Mouse (Mus musculus): Measurements from ENCODE around the gene Tmem144.

The Tmem144 gene

DNA sequence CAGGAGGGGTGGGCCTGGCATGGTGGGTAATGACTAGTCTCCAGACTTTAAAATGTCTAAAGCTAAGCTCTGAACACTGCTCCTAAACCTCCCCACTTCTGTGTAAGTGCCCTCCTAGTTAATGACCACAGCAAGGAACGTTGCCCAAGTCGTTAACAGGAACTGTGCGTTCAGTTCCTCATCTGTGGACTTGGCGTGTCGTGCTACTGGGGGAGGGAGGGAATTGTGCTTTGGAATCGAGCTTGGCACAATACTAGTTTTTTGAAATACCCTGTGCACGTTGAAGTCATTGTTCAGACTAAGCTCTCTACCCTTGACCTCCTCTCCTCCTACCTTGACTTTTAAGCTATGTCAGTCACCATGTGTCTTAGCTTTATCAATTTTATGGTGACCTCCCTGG lies 12.3 kb upstream of the Tmem144 start:
- no peak for DNase-seq (ENCODE audit: low read depth, low spot score)

DNA sequence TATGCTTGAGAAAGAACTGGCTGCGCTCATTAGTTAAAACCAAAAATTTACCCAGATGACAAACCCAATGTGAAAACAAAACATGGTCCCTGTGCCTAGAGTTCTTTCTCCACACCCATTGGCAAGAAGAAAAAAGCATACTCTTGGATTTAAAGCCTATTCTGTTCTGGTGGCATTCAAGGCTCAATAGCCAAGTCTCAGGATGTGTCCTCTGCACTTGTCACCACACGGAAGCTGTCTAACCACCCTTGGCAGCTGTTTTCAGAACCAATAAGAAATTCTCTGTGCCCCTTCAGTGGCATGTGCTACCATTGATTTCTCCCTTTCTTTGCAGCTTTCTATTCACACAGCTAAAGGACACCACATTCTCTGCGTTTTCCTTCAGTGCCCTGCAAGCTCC lies 5.6 kb upstream of the Tmem144 start:
- DNase-seq (ENCODE audit: low read depth, low spot score), result no peak

DNA sequence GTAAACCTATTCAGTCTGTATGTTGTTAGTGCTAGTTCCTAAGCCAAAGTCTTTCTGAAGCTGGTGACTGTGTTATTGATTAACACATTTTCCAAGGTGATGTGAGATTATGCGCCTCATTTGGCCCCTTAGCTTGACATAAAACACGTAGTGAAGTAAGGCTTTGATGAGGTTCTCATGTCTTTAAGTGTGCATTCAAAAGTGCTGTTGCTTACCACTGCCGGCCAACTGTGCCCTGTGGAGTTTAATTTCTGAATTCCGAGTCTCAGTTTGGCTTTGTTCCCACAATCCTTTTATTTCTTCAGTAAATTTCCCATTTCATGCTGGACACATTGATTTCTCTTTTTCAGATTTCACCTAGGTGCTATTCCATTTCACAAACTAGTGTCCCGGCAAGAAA lies 5.2 kb upstream of the Tmem144 start:
- no peak for DNase-seq (ENCODE audit: low read depth, low spot score)

DNA sequence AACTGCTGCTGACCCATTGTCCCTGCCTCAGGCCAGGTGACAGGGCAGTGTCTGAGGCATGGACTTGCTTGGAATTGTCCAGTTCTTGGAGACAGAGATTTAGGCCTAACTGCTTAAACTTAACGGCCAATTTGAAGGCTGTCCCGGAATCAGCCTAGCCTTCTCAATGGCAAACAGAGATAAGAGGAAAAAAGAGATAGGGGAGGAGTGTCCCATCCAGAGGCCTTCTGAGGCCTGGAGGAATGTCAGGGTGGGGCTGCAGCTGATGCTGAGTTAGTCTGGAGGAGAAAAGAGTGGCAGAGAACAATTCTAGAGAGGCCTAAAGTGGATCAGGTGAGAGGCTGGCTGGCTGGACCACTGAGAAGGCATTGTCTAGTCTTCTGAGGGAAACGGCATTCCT lies 465 bp downstream of the Tmem144 start:
- DNase-seq (ENCODE audit: low read depth, low spot score), result no peak

DNA sequence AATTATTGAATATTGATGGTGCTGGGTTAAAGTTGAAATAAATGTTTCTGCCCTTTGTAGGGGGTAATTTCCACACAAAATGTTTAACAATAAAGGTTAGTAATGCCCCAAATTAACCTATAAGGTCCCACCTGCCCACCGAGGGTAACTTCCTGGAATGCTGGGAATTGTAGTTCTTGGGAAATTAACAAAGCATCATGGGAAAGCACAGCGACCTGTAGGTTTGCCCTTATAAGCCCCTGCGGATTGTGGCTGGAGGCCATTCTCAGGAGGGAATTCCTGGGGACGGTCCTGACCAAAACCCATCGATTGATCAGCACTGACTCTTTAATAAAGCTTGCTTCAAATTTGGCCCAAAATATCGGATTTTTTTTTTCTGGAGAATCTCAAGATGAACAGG lies 1.9 kb downstream of the Tmem144 start:
- DNase-seq (ENCODE audit: low read depth, low spot score), result peak; percentile 53

DNA sequence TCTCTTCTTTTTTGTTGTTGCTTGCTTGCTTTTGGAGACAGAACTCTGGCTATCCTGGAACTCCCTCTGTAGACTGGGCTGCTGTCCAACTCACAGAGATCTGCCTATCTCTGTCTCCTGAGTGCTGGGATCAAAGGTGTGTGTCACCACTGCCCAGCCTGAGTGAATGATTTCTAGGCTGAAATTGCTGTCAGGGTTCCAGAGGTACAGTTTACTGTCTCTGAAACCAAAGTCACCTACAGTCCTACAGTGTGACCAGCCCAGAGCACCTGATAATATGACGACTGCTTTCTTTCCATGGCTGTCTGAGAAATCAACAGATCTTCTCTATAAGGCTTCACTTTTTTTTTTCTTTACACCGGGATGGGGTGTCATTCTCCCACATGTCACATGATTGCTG lies 3.0 kb downstream of the Tmem144 start:
- DNase-seq (ENCODE audit: low read depth, low spot score), result no peak

DNA sequence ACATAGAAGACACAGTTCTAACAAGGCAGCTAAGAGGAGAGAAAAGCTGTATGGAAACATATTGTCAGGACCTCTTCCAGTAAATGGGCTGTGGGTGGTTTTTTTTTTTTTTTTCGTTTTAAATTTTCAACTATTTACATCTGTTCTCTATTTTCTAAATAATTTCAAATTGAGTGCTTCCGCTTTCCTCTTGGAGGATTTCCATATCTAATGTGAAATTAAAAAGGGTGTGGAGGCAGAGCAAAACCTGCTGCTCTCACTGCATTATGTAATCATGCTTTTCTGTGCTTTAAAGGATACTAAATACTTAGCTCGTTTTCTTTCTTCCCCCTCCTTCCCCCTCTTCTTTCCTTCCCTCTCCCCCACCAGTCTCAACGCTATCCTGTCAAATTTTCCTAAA lies 3.7 kb downstream of the Tmem144 start:
- DNase-seq (ENCODE audit: low read depth, low spot score), result no peak

DNA sequence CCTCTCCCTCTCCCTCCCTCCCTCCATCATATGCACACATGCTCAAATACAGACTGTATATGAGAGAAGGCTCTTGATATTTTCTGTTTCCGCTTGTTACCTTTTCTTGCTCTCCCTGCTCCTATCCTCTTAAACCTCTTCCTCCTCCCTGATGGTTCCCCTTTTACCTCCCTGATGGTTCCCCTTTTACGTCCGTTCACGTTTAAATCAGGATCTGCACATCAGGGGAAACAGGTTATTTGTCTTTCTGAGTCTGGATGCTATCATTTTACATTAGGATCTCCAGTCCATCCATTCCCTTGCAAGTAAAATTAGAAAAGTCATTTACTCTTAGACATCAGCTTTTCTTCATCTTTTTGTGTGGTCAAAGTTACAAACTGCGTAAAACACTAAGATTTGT lies 5.9 kb downstream of the Tmem144 start:
- no peak for DNase-seq (ENCODE audit: low read depth, low spot score)

DNA sequence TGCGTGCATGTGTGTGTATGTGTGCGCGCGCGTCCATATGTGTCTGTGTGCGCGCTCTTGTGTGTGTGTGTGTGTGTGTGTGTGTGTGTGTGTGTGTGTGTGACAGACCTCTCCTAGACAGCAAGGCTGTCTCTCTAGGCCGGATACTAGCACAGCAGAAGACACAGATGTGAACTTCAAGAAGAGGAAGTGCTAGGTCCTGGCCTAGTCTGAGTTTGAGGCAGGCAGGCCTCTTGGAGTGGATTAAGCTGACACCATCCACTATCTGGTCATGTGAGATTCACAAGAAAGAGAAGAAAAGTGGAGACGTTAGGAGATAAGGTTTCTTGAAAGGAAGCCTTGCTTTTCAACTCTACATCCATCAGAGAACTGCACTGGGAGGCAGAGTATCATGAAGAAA lies 8.6 kb downstream of the Tmem144 start:
- no peak for DNase-seq (ENCODE audit: low read depth, low spot score)

DNA sequence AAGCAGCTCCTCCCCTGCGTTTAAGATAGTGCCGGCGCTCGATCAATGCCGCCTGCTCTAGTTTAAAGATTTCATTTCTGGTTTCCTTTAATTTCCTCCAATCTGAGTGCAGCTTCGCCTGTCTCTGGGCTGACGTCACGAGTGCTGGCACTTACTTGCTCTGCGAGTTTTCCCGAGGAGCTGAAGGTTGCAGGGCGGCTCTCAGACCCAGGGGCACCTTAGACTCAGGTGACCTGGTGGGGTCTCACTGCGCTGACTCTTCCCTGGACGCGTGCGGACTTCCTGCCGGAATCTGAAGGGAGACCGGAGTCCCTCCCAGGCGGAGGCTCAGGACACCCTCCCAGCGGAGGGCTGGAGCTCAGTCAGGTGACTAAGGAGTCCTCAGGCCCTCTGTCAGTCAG lies 10.0 kb downstream of the Tmem144 start:
- DNase-seq (ENCODE audit: low read depth, low spot score), result peak; percentile 78

DNA sequence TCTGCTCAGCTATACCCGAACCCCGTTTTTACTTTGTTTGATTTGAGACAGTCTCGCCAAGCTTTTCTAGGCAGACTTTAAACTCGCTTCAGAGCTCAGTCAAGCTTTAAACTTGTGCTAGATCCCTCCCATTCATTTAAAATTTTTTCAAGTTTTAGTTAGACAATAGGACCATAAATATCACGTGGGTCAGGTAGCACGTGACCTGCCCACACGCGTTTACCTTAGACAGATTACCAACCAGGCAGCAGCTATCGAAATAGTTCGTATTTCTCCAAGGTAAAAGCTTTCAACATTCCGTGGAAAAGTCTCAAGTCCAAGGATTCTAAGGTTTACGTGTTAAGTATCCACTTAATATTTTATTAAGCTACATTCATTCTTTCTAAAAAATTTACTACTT lies 10.4 kb downstream of the Tmem144 start:
- DNase-seq (ENCODE audit: low read depth, low spot score), result peak; percentile 70

DNA sequence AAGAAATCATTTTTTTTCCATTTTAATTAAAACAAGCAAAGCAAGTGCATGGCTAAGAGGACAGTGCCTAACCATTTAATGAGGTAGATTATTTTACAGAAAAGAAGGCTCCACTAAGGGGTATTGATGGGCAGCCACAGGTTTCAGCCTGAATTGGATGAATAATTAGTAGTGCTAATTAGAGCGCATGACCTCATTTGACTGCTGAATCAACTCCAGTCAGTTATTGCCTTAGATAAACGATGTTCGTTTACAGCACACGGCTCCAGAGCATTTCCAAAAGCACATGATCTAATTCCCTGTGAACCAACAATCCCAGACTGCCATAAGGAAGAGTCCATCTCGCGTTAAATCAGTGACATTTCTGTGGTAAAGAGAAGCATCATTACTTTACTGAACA lies 11.1 kb downstream of the Tmem144 start:
- DNase-seq (ENCODE audit: low read depth, low spot score), result no peak

DNA sequence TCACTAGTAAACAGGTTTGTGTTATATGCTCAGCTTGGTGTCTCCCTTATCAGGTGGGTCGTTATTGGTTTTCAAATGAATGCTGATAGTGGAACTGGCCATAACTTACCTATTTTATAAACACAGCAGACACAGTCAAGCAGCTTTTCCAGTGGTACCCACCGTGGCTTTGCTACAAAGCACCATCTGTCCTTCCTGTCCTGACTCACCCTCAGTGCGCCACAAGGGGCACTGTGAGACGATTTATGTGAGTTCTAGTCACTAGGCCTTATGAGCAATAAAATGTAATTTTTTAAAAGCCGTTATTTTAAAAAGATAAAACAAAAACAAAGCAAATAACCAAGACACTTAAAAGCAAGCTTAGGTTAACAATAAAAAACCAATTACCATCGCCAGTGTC lies 13.8 kb downstream of the Tmem144 start:
- peak; percentile 35 for DNase-seq (ENCODE audit: low read depth, low spot score)

DNA sequence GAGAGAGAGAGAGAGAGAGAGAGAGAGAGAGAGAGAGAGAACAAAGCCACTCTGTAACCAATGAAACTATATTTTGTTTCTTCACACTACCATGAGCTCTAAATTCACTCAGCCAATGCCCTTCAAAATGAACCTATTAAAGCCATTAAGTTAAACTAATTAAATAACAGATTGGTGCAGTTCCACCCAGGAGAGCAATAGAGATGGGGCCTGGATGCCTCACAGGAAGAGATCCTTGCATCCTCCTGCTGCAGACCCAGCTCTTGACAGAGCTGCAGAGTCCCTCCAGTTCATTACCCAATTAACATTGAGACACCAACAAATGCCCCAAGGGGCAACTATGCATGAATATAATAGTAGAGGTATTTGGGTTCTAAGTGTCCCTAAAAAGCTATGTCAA lies 23.3 kb downstream of the Tmem144 start:
- no peak for DNase-seq (ENCODE audit: low read depth, low spot score)

DNA sequence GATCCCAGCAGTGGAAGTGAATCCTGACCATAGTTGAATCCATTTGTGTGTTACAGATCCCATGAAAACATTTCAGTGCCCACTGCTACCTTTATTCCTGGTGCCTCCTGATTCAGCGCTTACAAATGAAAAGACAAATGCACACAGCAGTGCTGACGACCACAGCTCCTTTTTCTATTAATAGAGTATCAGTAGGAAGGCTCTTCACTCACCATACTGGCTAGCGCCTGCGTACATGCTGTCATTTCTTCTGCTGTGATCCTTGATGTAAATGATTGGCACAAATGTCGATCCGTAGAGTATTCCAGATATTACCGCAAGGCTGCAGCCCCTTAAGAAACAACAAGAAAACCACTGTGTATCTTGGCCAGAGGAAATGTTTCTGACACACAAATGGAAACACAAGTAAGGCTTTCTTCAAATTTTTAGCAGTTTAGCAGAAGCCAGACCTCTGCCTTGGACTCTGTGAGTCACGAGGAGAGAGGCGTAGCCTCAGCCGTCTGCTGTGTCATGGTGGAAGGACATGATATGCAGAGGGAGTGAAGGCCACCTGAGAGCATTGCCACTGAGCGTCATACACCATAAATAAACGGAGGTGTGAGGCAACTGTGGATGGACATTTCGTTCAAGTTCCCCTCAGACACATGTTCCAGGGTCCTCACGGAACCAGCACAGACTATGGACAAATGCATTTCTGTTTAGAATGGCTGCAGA lies 27.3 kb downstream of the Tmem144 start:
- DNase-seq (ENCODE audit: low read depth, low spot score), result no peak

DNA sequence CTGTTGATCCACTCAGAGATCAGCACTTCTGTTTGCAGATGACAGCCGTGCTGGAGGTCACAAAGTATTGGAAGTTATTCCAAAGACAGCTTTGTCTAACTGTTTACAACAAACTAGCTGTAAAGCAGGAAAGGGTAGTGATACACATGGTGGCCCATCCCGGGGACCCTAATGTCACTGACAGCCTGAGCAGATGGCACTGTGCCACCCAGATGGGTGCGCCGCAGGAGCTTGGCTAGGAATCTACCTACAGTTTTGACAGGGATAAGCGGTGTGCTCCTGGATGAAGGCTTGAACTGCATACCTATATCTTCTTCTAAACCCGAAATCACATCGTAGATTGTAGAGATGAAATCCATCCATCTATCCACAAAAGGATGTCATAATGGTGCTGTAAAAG lies 29.4 kb downstream of the Tmem144 start:
- no peak for DNase-seq (ENCODE audit: low read depth, low spot score)

DNA sequence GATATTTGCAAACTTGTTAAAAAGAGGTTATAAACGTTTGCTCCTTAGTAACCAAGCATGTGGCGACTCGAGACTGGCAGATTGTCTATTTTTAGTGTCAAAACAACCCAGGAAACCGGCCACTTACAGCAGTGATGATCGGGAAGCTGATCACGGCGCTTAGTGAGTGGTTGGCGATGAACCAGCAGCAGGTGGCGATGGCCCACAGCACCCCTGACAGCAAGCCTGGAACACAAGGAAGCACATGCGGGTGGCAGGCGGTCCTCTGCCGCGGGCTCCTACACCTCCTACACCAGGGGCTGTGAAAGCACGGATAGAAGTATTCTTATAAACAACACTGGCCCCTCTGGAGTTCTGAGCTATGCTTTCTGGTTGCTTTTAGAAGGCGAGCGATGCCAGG lies 31.4 kb downstream of the Tmem144 start:
- DNase-seq (ENCODE audit: low read depth, low spot score), result no peak

DNA sequence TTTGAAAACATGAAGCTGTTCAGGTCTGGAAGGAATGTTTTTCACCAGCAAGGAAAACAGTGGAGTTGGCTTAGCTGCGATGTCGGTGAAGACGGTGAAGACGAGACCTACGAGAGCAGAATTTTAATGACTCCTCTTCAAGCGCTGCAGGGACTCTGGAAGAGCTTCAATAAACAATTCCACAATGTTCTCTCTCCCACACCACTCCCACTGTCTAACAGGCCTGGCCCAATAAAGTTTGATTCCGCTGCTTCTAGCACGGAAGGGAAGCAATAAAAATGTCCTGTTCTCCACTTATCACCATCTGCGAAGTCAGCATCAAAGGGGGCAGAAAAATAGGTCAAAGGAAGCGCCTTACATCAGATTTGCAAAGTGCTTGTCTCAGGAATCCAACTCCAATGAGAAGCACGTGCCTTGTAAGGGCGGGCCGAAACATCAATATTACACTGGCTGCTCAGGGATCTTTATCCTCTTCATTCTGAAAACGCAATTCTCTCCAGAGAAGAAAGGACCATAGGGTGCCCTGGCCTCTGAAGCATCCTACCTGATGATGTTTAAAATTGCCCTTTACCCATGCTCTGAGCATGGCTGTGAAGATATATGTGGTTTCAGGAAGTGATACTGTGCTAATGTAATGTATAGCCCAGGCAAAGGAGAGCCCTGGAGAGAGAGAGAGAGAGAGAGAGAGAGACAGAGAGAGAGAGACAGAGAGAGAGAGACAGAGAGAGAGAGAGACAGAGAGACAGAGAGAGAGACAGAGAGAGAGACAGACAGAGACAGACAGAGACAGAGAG lies 34.2 kb downstream of the Tmem144 start:
- no peak for DNase-seq (ENCODE audit: low read depth, low spot score)

DNA sequence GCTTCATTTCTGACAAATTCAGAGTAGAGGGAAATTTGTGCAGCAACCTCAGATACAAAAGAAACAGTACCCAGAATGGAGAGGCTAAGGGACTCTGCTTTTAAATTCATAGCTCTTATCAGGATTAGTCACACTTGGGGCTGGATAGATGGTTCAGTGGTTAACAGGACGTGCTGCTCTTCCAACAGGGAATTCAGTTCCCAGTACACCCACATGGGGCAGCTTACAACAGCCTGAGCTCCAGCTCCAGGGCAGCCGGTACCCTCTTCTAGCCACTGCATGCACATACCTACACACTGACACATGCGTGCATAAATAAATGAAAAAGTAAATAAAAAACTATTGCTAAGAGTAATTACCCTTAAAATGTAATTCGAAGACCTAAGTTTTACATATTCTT lies 36.3 kb downstream of the Tmem144 start:
- DNase-seq (ENCODE audit: low read depth, low spot score), result no peak

DNA sequence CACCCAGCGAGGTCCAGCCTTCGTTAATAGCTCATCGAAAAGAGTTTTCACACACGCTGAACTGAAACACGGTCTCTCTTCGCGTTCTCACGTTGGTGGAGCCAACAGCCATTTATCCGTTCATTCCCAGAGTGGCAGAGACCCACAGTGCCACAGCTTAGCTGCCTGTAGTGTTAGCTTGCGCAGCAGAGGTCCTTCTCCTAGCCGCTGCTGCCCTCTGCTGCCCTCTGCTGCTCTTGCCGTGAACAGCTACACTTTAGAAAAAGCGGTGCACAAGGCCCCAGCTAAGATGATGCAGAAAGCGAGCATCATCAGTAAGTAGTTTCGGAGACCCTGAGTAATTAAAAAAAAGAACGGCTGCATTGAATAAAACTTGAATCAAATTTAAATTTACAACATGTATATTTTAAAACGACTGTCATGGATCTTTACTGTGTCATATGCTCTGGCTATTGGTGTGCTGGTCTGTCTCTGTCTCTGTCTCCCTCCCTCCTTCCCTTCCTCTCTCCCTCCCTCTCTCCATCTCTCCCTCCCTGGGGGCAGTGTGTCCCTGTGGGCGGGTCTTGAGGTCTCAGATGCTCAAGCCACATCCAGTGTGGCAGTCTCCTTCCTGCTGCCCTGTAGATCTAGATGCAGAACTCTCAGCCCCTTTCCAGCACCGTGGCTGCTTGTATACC lies 38.6 kb downstream of the Tmem144 start:
- DNase-seq (ENCODE audit: low read depth, low spot score), result peak; percentile 63

DNA sequence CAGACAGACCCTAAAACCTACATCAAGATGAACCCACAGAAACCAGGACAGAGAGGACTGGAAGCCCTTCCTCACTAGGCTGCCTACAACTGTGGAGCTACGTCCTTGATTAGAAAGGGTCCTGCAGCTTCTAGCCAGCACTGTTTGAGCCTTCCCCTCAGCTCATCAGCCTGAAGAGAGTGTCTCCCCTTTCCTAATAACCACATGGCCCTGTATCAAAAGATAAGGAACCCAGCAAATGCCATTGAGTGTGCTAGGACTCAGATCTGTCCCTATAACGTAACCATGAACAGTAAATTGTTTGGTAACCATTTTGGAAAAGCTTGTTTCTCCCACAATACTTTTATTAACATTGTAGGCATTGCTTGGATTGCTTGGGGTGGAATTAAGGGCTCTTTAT lies 40.5 kb downstream of the Tmem144 start:
- DNase-seq (ENCODE audit: low read depth, low spot score), result no peak

DNA sequence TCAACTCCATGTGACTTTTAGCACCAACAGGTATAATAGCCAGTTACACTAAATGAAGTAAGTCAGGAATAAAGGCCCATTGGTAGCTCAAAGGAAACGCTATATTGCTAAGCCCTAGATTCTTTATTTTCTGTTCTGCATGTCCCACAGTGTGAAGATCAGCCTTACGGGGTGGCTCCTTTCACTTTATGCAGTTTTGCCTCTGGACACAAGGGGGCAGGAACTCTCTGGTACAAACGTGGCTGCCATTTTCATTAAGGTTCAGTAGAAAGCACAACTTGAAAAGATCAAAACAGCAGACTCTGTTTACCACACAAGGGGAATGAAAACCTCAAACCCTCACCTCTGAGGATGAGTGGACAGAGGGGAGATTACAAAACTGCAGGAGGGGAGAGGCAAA lies 40.9 kb downstream of the Tmem144 start:
- peak; percentile 57 for DNase-seq (ENCODE audit: low read depth, low spot score)

DNA sequence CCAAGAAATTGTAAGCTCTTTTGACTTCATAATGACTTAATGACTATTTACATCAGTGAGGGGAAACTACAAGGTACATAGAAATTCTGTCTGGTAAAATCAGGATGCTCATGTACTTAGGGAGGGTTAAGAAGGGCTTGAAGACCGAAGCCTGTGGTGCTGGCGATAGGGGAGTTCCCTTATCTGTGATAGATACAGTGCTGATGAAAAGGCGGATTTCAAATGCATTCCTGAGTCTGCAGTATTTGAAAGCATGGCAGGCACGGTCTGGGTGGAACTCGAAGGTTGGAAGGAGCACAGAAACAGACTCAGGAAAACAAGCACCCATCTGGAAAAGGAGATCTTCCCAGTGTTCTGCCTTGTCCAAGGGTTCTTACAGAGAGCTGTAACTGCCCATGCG lies 42.0 kb downstream of the Tmem144 start:
- no peak for DNase-seq (ENCODE audit: low read depth, low spot score)
